Mouse (Mus musculus): ENCODE results near the gene C130074G19Rik.

The C130074G19Rik gene

GRCm38 (mm10) chr1:184873910-184874309 lies 9.1 kb downstream of the C130074G19Rik start:
- DNase-seq (ENCODE audit: low read depth, low spot score) = no peak

- DNase-seq (ENCODE audit: low read depth, low spot score) = no peak
Measured at GRCm38 (mm10) chr1:184872069-184872819, 10.8 kb downstream of the C130074G19Rik start.

GRCm38 (mm10) chr1:184871506-184871905 lies 11.5 kb downstream of the C130074G19Rik start:
- peak; percentile 16 for DNase-seq (ENCODE audit: low read depth, low spot score)

GRCm38 (mm10) chr1:184870646-184871385 lies 12.2 kb downstream of the C130074G19Rik start:
- DNase-seq (ENCODE audit: low read depth, low spot score) = no peak

- DNase-seq (ENCODE audit: low read depth, low spot score) = no peak
Measured at GRCm38 (mm10) chr1:184869939-184870565, 13.0 kb downstream of the C130074G19Rik start.

GRCm38 (mm10) chr1:184867640-184868120 lies 15.3 kb downstream of the C130074G19Rik start:
- DNase-seq (ENCODE audit: low read depth, low spot score) = no peak

GRCm38 (mm10) chr1:184864381-184864801 lies 18.6 kb downstream of the C130074G19Rik start:
- DNase-seq (ENCODE audit: low read depth, low spot score) = no peak

GRCm38 (mm10) chr1:184862636-184863035 lies 20.4 kb downstream of the C130074G19Rik start:
- no peak for DNase-seq (ENCODE audit: low read depth, low spot score)

GRCm38 (mm10) chr1:184861551-184861950 lies 21.5 kb downstream of the C130074G19Rik start:
- DNase-seq (ENCODE audit: low read depth, low spot score) = peak; percentile 51

- DNase-seq (ENCODE audit: low read depth, low spot score) = no peak
Measured at GRCm38 (mm10) chr1:184860276-184860675, 22.7 kb downstream of the C130074G19Rik start.

GRCm38 (mm10) chr1:184858253-184858652 lies 24.8 kb downstream of the C130074G19Rik start:
- no peak for DNase-seq (ENCODE audit: low read depth, low spot score)

- no peak for DNase-seq (ENCODE audit: low read depth, low spot score)
Measured at GRCm38 (mm10) chr1:184857216-184857615, 25.8 kb downstream of the C130074G19Rik start.

- DNase-seq (ENCODE audit: low read depth, low spot score) = no peak
Measured at GRCm38 (mm10) chr1:184853922-184854321, 29.1 kb downstream of the C130074G19Rik start.

GRCm38 (mm10) chr1:184853339-184853738 lies 29.7 kb downstream of the C130074G19Rik start:
- DNase-seq (ENCODE audit: low read depth, low spot score) = peak; percentile 70

- peak; percentile 83 for DNase-seq (ENCODE audit: low read depth, low spot score)
Measured at GRCm38 (mm10) chr1:184851741-184852618, 31.0 kb downstream of the C130074G19Rik start.

GRCm38 (mm10) chr1:184851166-184851565 lies 31.9 kb downstream of the C130074G19Rik start:
- no peak for DNase-seq (ENCODE audit: low read depth, low spot score)

GRCm38 (mm10) chr1:184846973-184847372 lies 36.0 kb downstream of the C130074G19Rik start:
- DNase-seq (ENCODE audit: low read depth, low spot score) = no peak

GRCm38 (mm10) chr1:184846092-184846750 lies 36.8 kb downstream of the C130074G19Rik start, which contains the start of gene Marc2:
Gene Marc2 (minus strand): TSS chr1:184846451.
- DNase-seq (ENCODE audit: low read depth, low spot score) = peak; percentile 33

GRCm38 (mm10) chr1:184845111-184846071 lies 37.6 kb downstream of the C130074G19Rik start:
- DNase-seq (ENCODE audit: low read depth, low spot score) = peak; percentile 91

All from 3T3-L1 (cell line).